Mouse (Mus musculus) neural tube, embryonic 15.5 days (tissue): ENCODE measurements around the gene Acad11. TPM values are rescaled to one million over a fixed set of nuclear protein-coding genes. Genes with fewer than 3 reads are reported as not detected.

Experiments used
- ATAC-seq: fragments of 200-750 bp; cut with Nextera tagmentation; 2 replicates; pipeline ENCODE4 v1.8.0; 2017; ENCODE audit warnings: mild to moderate bottlenecking, moderate TSS enrichment, moderate library complexity; ENCODE audit not compliant: low FRiP score
- H3K27ac ChIP-seq: fragments of 300-500 bp; sonication (generic); replicated peaks from 2 replicates; pipeline ENCODE4 v1.5.1; 2015; ENCODE audit warnings: mild to moderate bottlenecking, inconsistent platforms
- H3K27me3 ChIP-seq: fragments of 300-500 bp; sonication (generic); replicated peaks from 2 replicates; pipeline ENCODE4 v1.6.1; 2015; ENCODE audit warnings: inconsistent platforms
- H3K36me3 ChIP-seq: fragments of 300-500 bp; sonication (generic); 2 replicates; pipeline ENCODE4 v1.6.1; 2015; ENCODE audit warnings: inconsistent platforms
- H3K4me1 ChIP-seq: fragments of 300-500 bp; sonication (generic); 2 replicates; pipeline ENCODE4 v1.6.1; 2015; ENCODE audit warnings: inconsistent platforms
- H3K4me2 ChIP-seq: fragments of 300-500 bp; sonication (generic); 2 replicates; pipeline ENCODE4 v1.6.1; 2015; ENCODE audit warnings: inconsistent platforms, mild to moderate bottlenecking, moderate library complexity
- H3K4me3 ChIP-seq: fragments of 300-500 bp; sonication (generic); replicated peaks from 2 replicates; pipeline ENCODE4 v1.5.1; 2015; ENCODE audit warnings: mild to moderate bottlenecking, inconsistent platforms
- H3K9ac ChIP-seq: fragments of 300-500 bp; sonication (generic); replicated peaks from 2 replicates; pipeline ENCODE4 v1.6.1; 2015; ENCODE audit warnings: mild to moderate bottlenecking, inconsistent platforms
- H3K9me3 ChIP-seq: fragments of 300-500 bp; sonication (generic); replicated peaks from 2 replicates; pipeline ENCODE4 v1.6.1; 2016; ENCODE audit warnings: inconsistent platforms
- WGBS: fragments of 180-500 bp; shearing (Covaris S2); methylation state at CpG from one replicate; pipeline ENCODE4 v1.1.7; 2015; ENCODE audit warnings: mixed read lengths; 5-methylcytosine and 5-hydroxymethylcytosine counted together
- polyA plus RNA-seq: library from polyadenylated mRNA; unstranded; fragments of >200 nt; fragmentation: Nextera tagmentation; extraction: Ambion mirVana; gene quantifications from 2 replicates; pipeline ENCODE4 v1.2.1, GENCODE M21; 2015

Gene Acad11
- polyA plus RNA-seq, 1 experiment from 2014 or later, result 6.4 TPM

- WGBS, result 55% methylated on average over 4 of the region's 4 CpGs
- Histone ChIP-seq H3K27me3 (no peaks in the 10 kb centered on the region), H3K27ac (no peak overlapping the region), H3K4me3 (no peak overlapping the region), H3K9me3 (no peaks in the 10 kb centered on the region), H3K4me1 (no peaks in the 10 kb centered on the region), H3K36me3 (0 out of 2 replicates have a peak, but pooled peaks cover 10% of the 10 kb centered on the region), H3K4me2 (no peak overlapping the region), H3K9ac (no peak overlapping the region)
- ATAC-seq, result no peak
These were observed 22.7 kb downstream of the Acad11 start for GRCm38 (mm10) chr9:104085730-104086429.

- 53% methylated on average over 8 of the region's 8 CpGs for WGBS
- Histone ChIP-seq H3K27me3 (no peaks in the 10 kb centered on the region), H3K4me1 (no peaks in the 10 kb centered on the region), H3K4me2 (no peak overlapping the region), H3K27ac (peak overlapping the region; percentile 23; the same call in 1 of the 2 replicates), H3K4me3 (no peak overlapping the region), H3K9ac (no peak overlapping the region), H3K9me3 (no peaks in the 10 kb centered on the region), H3K36me3 (0 out of 2 replicates have a peak, but pooled peaks cover 5% of the 10 kb centered on the region)
- ATAC-seq, result no peak
These were observed 25.4 kb downstream of the Acad11 start for GRCm38 (mm10) chr9:104088555-104088954.

GRCm38 (mm10) chr9:104092945-104093344 lies 29.8 kb downstream of the Acad11 start:
- Histone ChIP-seq H3K9ac (no peak overlapping the region), H3K27ac (no peak overlapping the region), H3K4me2 (no peak overlapping the region), H3K4me3 (no peak overlapping the region), H3K4me1 (no peaks in the 10 kb centered on the region), H3K27me3 (no peaks in the 10 kb centered on the region), H3K36me3 (no peaks in the 10 kb centered on the region), H3K9me3 (no peaks in the 10 kb centered on the region)
- ATAC-seq, result no peak
- WGBS, result 94% methylated on average over 5 of the region's 5 CpGs

DNA sequence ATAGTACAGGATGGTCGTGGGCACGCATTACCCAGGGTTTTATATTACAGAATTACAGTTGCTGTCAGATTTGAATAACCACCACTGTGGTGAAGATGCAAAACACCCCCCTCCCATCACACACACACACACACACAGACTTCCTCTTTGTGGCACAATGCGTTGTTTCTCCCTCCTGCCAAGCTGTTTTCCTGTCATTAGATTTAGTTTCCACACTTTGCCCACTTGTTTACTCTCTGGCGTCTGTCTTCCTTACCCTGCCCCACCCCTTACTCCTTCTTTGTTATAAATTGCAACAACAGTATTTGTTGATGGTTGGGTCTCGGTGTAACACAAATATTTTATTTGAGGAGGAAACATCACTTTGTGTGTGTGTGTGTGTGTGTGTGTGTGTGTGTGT lies 35.1 kb downstream of the Acad11 start:
- H3K4me1 ChIP-seq, result no peaks in the 10 kb centered on the region; the same call in 1 of the 2 replicates
- H3K4me2 ChIP-seq, result no peak overlapping the region
- H3K36me3 ChIP-seq, result no peaks in the 10 kb centered on the region
- no peaks in the 10 kb centered on the region for H3K9me3 ChIP-seq
- no peak overlapping the region for H3K4me3 ChIP-seq
- WGBS, result 78% methylated on average over 5 of the region's 5 CpGs
- no peak overlapping the region for H3K9ac ChIP-seq
- no peak overlapping the region for H3K27ac ChIP-seq
- ATAC-seq, result no peak
- H3K27me3 ChIP-seq, result no peaks in the 10 kb centered on the region

DNA sequence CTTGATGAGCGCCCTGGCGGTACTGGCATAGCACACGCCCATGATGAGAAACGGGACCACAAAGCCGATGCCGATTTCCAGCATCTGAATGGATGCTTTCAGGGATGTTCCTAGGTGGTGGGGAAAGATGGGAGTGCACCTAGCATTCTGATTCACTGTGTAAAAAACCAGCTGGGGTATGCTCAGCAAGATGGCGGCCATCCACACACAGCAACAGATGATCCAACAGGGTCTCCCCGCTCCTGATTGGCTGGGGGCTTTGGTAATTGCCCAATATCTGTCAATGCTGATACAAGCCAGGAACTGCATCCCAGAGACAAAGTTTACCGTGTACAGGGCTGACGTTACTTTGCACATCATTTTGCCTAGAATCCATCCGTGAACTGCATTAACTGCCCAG lies 35.9 kb downstream of the Acad11 start:
- H3K27me3 ChIP-seq, result no peaks in the 10 kb centered on the region
- H3K4me1 ChIP-seq, result no peaks in the 10 kb centered on the region; the same call in 1 of the 2 replicates
- ATAC-seq, result no peak
- no peak overlapping the region for H3K4me2 ChIP-seq
- H3K9me3 ChIP-seq, result no peaks in the 10 kb centered on the region
- 94% methylated on average over 11 of the region's 11 CpGs for WGBS
- H3K4me3 ChIP-seq, result no peak overlapping the region
- H3K36me3 ChIP-seq, result no peaks in the 10 kb centered on the region
- H3K9ac ChIP-seq, result no peak overlapping the region
- H3K27ac ChIP-seq, result no peak overlapping the region

DNA sequence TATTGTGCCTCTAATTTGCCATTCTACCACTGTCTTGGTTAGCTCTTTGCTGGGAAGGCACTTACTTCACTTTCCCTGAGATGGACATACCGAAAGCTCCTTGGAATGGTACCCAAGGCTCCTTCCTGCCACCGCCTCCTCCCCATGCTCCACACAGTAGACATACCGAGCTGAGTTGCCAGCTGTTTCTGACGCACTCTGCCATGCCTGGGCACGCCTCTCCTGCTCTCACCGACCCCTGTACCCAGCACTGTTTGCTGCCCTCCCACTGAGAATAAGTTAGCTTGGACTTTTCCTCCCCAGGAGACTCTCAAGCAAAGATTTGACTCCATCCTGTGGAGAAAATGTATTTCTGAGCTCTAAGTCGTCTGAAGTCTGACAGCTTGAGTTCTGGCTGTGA lies 37.6 kb downstream of the Acad11 start:
- no peaks in the 10 kb centered on the region for H3K9me3 ChIP-seq
- no peak overlapping the region for H3K4me2 ChIP-seq
- 68% methylated on average over 7 of the region's 7 CpGs for WGBS
- H3K4me3 ChIP-seq, result no peak overlapping the region
- no peaks in the 10 kb centered on the region; the same call in 1 of the 2 replicates for H3K4me1 ChIP-seq
- H3K36me3 ChIP-seq, result no peaks in the 10 kb centered on the region
- H3K9ac ChIP-seq, result no peak overlapping the region
- H3K27me3 ChIP-seq, result no peaks in the 10 kb centered on the region
- ATAC-seq, result no peak
- no peak overlapping the region for H3K27ac ChIP-seq

DNA sequence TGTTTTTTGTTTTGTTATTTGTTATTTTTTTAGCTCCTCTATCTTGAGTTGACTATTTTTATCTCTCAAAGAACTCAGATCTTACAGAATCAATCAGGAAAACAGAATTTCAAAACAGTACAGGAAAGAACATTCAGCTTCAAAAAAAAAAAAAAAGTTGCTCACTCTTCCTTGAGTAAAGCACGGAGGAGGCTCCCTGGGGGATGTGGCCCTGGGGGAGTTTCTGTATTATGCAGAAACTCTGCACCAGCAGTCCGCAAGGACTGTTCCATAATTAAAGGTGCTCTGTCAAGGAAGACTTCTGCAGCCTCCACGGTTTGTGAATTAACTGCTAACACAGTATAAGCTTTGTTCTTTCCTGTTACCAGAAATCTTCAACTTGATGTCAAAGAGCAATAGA lies 38.3 kb downstream of the Acad11 start:
- Histone ChIP-seq H3K9me3 (no peaks in the 10 kb centered on the region), H3K27ac (no peak overlapping the region), H3K36me3 (no peaks in the 10 kb centered on the region), H3K27me3 (no peaks in the 10 kb centered on the region), H3K4me2 (no peak overlapping the region), H3K4me3 (no peak overlapping the region), H3K9ac (no peak overlapping the region), H3K4me1 (no peaks in the 10 kb centered on the region; the same call in 1 of the 2 replicates)
- no peak for ATAC-seq
- 36% methylated on average over 3 of the region's 3 CpGs for WGBS

DNA sequence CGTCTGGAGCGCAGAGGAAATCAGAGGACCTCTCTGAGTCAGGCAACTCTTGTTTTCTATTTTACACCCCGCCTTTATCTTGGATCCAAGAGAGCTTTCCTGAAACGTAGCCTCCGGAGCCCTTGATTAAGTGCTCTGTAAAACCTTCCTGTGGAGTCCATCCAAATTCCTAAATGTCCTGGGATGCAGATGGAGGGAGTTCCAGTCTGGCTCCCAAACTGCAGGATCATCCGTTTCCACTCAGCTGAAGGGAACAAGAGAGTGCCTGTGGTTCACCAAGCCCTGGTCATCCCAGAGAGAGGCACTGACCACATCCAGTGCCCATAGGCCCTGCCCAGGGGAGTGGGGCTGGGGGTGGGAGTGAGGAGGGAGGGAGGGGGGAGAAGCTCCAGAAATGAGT lies 39.1 kb downstream of the Acad11 start:
- H3K9me3 ChIP-seq, result no peaks in the 10 kb centered on the region
- H3K27ac ChIP-seq, result no peak overlapping the region
- no peaks in the 10 kb centered on the region for H3K27me3 ChIP-seq
- no peaks in the 10 kb centered on the region; the same call in 1 of the 2 replicates for H3K4me1 ChIP-seq
- H3K36me3 ChIP-seq, result no peaks in the 10 kb centered on the region
- H3K4me2 ChIP-seq, result no peak overlapping the region
- WGBS, result 35% methylated on average over 6 of the region's 6 CpGs
- H3K4me3 ChIP-seq, result no peak overlapping the region
- H3K9ac ChIP-seq, result no peak overlapping the region
- ATAC-seq, result no peak

DNA sequence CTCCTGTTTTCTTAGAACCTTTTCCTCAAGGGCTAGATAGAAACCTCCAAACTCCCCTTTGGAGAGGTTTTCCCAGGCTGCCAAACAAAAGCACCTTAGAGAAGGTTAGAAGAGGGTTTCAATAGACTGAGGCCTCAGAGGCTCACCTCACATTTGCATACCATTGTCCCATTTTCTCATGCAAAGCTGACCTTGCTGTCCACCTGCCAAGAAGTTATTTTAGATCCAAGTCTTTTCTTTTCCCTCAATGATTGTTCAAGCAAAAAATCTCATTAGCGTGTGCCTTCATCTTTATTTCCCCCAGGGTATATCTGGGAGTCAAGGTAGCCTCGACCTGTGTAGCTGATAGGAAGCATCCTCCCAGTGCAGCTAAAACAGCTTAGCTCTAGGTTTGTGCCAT lies 39.7 kb downstream of the Acad11 start:
- no peak overlapping the region for H3K27ac ChIP-seq
- no peaks in the 10 kb centered on the region for H3K27me3 ChIP-seq
- no peak overlapping the region for H3K4me3 ChIP-seq
- no peak for ATAC-seq
- 50% methylated on average over 2 of the region's 2 CpGs for WGBS
- no peak overlapping the region for H3K4me2 ChIP-seq
- no peak overlapping the region for H3K9ac ChIP-seq
- no peaks in the 10 kb centered on the region; the same call in 1 of the 2 replicates for H3K4me1 ChIP-seq
- no peaks in the 10 kb centered on the region for H3K36me3 ChIP-seq
- H3K9me3 ChIP-seq, result no peaks in the 10 kb centered on the region

GRCm38 (mm10) chr9:104104986-104105385 lies 41.8 kb downstream of the Acad11 start:
- Histone ChIP-seq H3K4me2 (no peak overlapping the region), H3K9me3 (no peaks in the 10 kb centered on the region), H3K36me3 (no peaks in the 10 kb centered on the region), H3K4me3 (no peak overlapping the region), H3K27me3 (no peaks in the 10 kb centered on the region), H3K4me1 (no peaks in the 10 kb centered on the region; the same call in 1 of the 2 replicates), H3K27ac (no peak overlapping the region), H3K9ac (no peak overlapping the region)
- ATAC-seq, result no peak
- 81% methylated on average over 2 of the region's 2 CpGs for whole genome bisulfite sequencing

DNA sequence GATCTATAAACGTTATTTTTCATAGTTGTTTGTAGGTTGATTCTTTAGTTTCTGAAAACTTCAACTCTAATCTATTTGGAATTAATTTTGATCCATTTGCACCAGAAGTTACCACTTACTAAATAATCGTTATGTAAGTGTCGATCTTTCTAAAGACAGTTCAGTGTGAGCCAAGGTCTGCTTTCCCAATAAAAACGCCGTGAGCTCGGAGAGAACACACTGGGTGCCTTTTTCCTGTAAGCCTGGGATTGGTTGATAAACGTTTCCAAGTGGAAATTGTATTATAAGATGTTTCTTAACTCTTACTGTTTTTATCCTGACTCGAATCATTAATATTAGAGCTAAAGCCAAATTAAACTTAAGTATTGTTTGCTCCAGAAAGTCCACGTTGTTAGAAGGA lies 43.8 kb downstream of the Acad11 start:
- no peaks in the 10 kb centered on the region for H3K27me3 ChIP-seq
- H3K9me3 ChIP-seq, result no peaks in the 10 kb centered on the region
- H3K4me1 ChIP-seq, result no peaks in the 10 kb centered on the region; the same call in 1 of the 2 replicates
- 85% methylated on average over 9 of the region's 9 CpGs for WGBS
- no peak overlapping the region for H3K27ac ChIP-seq
- H3K4me3 ChIP-seq, result no peak overlapping the region
- no peak overlapping the region for H3K4me2 ChIP-seq
- no peak for ATAC-seq
- 0 out of 2 replicates have a peak, but pooled peaks cover 4% of the 10 kb centered on the region for H3K36me3 ChIP-seq
- no peak overlapping the region for H3K9ac ChIP-seq

DNA sequence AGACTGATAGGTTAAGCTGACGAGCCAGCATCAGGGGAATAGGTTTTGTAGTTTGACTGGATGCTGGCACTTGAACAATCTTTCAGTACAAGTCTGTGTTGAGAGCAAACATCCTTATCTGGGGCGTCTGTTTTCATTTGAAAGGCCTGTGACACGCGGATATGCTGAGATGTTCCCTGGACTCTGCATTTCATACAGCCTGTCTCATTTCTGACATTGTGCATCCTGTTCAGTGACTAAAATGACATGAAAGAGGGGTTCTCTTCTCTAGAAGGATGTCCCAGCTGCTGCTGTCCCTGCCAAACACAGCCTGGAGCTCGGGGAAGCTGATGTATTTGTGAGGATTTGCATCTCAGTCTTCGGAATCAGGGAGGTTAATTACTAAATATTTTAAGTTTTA lies 44.3 kb downstream of the Acad11 start:
- ATAC-seq, result no peak
- WGBS, result 84% methylated on average over 6 of the region's 6 CpGs
- H3K36me3 ChIP-seq, result 0 out of 2 replicates have a peak, but pooled peaks cover 5% of the 10 kb centered on the region
- no peak overlapping the region for H3K4me3 ChIP-seq
- H3K4me2 ChIP-seq, result no peak overlapping the region
- no peak overlapping the region for H3K27ac ChIP-seq
- H3K4me1 ChIP-seq, result no peaks in the 10 kb centered on the region; the same call in 1 of the 2 replicates
- no peaks in the 10 kb centered on the region for H3K27me3 ChIP-seq
- no peaks in the 10 kb centered on the region for H3K9me3 ChIP-seq
- H3K9ac ChIP-seq, result no peak overlapping the region
